Mouse (Mus musculus) activated CD4-positive, CD25-positive, alpha-beta regulatory T cell, adult 4 months (primary cell): ENCODE measurements around the gene Naa40. TPM values are rescaled to one million over a fixed set of nuclear protein-coding genes. Genes with fewer than 3 reads are reported as not detected.

Source experiments
- ATAC-seq: one replicate; pipeline ENCODE4 v1.8.0; 2017
- polyA plus RNA-seq, 2 experiments: library from polyadenylated mRNA; unstranded; fragments of 100-300 nt; shearing (Covaris generic); gene quantifications; one replicate each; pipeline ENCODE4 v1.2.1; 2017

The Naa40 gene
- polyA plus RNA-seq, 2 experiments from 2014 or later, result 28.0 to 29.3 TPM

- ATAC-seq, result no peak
These were observed 62.0 kb downstream of the Naa40 start for GRCm38 (mm10) chr19:7178841-7179452.

DNA sequence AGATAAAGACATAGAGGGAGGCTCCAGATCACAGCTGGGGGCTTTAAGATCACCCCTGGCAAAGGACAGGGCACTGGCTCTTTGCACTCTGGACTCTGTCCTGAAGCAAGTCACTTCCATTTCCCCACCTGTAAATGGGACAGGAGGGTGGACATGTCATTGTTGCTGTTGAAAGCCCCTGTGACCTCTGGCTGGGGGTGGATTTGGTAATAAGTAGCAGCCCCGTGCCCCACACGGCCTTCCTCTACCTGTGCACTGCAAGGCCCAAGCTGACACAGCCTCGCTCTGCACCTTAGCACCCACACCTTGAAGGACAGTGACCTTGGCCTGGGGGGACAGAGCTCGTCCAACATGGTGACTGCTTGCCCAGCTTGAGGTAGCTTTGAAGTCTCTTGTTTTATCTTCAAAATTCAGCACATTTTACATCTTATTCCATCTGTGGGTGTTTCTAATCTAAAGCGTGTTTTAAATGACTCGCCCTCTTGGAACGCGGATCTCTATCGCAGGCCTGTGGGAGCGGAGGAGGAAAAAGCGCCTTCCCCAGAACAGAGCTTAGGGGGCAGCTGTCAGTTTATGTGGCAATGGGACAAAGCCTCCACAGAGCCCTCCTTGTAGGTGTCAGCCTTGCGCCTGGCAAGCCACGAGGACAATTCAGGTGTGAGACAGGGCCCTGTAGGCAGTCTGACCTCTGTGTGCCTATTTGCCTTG lies 63.0 kb downstream of the Naa40 start:
- no peak for ATAC-seq

GRCm38 (mm10) chr19:7176041-7176696 lies 64.8 kb downstream of the Naa40 start:
- no peak for ATAC-seq

Other genes starting within 250 kb of the Naa40 start
- 10 to 100 TPM; 44.8 to 46.0 TPM for gene Dnajc4, start 248.6 kb downstream of the Naa40 start, polyA plus RNA-seq
- 10 to 100 TPM; 29.8 to 33.4 TPM for gene Nudt22, start 245.1 kb downstream of the Naa40 start, polyA plus RNA-seq
- 1 to 10 TPM; 4.5 to 7.3 TPM for gene Trpt1, start 245.1 kb downstream of the Naa40 start, polyA plus RNA-seq
- gene Fermt3, start 221.7 kb downstream of the Naa40 start, polyA plus RNA-seq, result 100 to 1,000 TPM; 208 to 288 TPM
- 100 to 1,000 TPM; 105 to 165 TPM for gene Stip1, start 201.2 kb downstream of the Naa40 start, polyA plus RNA-seq
- gene Macrod1, start 184.4 kb downstream of the Naa40 start, polyA plus RNA-seq, result 1 to 10 TPM in 1 of 2 experiments, under 1 TPM in 1; 0.82 to 2.6 TPM
- gene Flrt1, start 135.5 kb downstream of the Naa40 start, polyA plus RNA-seq, result not detected
- 100 to 1,000 TPM; 157 to 170 TPM for gene Otub1, start 34.9 kb downstream of the Naa40 start, polyA plus RNA-seq
- 100 to 1,000 TPM; 387 to 411 TPM for gene Cox8a, start 23.6 kb downstream of the Naa40 start, polyA plus RNA-seq
- not detected for gene Rcor2, start 26.1 kb upstream of the Naa40 start, polyA plus RNA-seq
- 10 to 100 TPM; 53.4 to 69.8 TPM for gene Mark2, start 100.7 kb upstream of the Naa40 start, polyA plus RNA-seq
- 1 to 10 TPM; 1.5 to 5.3 TPM for gene Spindoc, start 141.8 kb upstream of the Naa40 start, polyA plus RNA-seq
- gene 2700081O15Rik, start 176.4 kb upstream of the Naa40 start, polyA plus RNA-seq, result under 1 TPM in 1 of 2 experiments, not detected in 1; 0.12 TPM
- gene Rtn3, start 242.1 kb upstream of the Naa40 start, polyA plus RNA-seq, result 10 to 100 TPM; 42.0 to 53.0 TPM